Mouse (Mus musculus) thymus, postnatal 36 days (tissue): ENCODE measurements at regions not wholly inside any gene's neighbourhood (a gene's known extent, or its start where the extent isn't known, plus 50 kb on each side); places are given as distances from the start of the nearest gene placed in this dataset.

ENCODE experiments used
- DNase-seq, 2 experiments: peaks; one replicate each; pipeline ENCODE4 v3.0.0; 2022; ENCODE audit warnings: mixed read lengths in 2 of 2

GRCm38 (mm10) chr15:36719241-36719640 lies 288.3 kb downstream of the Zfp706 start:
- DNase-seq: no peak

DNA sequence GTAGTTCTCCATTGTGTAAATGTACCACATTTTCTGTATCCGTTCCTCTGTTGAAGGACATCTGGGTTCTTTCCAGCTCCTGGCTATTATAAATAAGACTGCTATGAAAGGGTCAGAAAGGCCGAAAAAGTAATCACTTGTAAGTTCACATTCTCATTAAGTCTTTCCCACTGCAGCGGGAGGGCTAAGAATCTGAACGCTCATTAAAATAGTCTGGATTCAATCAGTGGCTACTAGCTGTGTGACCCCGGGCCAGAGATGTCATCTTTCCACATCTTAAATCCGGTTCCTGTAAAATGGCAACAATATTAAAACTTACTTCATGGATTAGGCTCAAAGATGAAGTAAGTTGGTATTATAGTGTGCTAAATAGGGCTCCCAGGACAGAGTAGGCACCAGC lies 289.7 kb downstream of the Zfp706 start:
- DNase-seq: no peak

- no peak for DNase-seq
These were observed 290.9 kb downstream of the Zfp706 start for GRCm38 (mm10) chr15:36716686-36717038.

GRCm38 (mm10) chr15:36715745-36716685 lies 291.6 kb downstream of the Zfp706 start:
- DNase-seq: peak; percentile 45 to 60

DNA sequence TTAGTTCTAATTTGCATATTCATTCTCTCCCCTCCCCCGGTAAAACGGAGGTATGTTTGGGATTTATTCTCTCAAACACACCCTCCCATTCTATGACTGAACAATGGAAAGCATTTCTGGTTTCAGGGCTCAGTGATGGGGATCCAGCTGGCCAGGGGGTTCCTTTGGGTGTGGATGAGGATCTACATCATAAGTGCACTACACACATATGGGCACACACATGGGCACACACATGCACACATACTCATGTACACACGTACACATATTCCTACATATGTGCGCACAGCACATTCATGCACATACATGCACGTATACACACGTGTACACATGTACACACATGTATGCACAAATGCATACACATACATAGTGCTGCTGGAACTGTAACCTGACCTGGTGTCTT lies 292.4 kb downstream of the Zfp706 start:
- no peak for DNase-seq

DNA sequence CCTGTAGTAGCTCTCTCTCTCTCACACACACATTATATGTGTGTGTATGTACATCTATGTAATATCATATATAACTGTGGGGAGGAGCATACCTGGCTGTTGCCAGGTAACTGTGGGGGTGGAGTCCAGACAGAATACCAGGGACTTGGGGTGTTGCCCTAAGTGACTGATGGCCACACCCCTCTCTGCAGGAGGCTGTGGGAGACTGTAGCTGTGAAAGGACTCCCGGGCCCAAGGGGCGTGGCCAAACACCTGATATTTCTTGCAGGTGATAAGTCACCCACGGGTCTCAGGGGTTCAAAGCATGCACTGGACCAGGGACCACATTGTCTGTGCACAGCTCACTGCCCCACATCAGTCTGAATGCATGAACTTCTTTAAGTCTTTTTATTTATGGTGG lies 297.8 kb downstream of the Zfp706 start:
- DNase-seq: no peak

GRCm38 (mm10) chr15:36708471-36708870 lies 299.1 kb downstream of the Zfp706 start:
- peak; percentile 83 to 84 for DNase-seq

DNA sequence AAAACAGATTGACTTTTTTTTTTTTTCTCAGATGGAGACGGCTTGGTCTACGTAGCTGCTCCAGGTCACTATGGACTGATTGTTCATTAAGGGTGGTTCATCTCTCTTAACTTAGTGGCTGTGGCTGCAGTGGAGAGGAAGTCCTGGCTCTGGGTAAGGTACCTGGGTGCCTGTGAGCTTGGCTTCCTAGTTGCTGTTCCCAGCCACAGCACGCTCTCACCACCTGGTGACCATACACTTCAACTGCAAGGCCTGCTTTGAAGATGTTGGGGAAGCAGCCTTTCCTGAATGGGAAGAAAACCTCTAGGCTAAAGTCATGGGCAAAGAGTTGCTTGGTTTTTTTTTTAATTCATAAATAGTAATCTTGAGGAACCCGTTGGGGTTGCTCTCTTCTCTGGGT lies 301.6 kb downstream of the Zfp706 start:
- DNase-seq: peak; percentile 69 to 74

- no peak for DNase-seq
These were observed 302.2 kb downstream of the Zfp706 start for GRCm38 (mm10) chr15:36705391-36705790.

- no peak for DNase-seq
These were observed 305.7 kb downstream of the Zfp706 start for GRCm38 (mm10) chr15:36701846-36702245.

DNA sequence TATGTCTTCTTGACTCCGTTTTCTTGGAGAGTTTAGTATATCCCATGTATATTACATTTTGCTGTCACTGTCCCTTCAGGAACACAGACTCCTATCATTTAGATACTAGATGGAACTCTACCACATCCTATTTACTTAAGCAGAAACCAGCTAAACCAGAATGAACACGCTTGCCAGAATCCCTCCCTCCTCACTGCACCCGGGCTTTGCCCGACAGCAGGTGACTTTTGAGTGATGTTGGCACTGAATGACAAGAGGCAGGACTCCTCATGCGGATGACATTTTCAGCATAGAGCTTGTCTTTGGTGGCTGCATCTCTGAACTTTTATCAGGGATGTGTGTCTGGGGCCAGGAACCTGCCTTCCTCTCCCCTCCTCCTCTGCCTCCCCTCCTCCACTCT lies 307.4 kb downstream of the Zfp706 start:
- no peak for DNase-seq

DNA sequence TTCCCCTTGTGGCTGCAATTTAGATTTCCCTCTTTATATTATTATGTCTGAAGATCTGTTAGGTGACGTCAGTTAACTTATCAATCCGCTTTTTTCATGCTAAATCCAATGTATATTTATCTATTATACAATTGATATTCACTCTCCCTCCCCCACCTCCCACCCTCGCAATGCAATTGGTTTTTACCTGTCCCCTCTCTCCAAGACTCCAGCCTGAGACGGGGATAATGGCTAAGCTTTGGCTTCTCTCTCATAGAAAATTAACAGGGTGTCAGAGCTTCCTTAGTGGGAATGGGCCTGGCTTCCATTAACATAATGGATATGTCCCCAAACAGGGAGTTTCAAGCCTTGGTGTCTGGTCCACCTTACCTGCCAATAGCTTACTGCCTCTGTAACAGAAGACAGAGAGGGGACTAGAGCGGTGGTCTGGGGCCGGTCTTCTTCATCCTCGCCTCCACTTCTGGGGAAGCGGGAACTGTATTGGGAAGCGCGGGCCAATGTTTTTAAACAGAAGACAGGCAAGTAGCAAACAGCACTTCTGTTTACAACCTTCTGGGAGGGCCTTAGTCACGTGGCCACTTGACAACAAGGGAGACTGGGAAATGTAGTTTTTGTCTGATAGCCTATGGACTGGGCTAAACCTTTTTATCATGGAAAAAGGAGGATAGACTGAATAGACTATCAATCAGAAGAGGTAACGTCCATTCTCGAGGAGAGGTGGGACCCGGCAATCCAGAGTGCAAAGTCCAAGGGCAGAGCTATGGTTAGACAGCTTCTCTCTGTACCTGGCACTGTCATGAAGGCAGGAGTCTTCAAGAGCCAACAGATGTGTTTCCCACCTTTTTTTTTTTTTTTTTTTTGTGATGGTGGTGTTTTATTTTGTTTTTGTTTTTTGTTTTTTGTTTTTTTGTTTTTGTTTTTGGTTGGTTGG lies 312.1 kb downstream of the Zfp706 start:
- no peak for DNase-seq

DNA sequence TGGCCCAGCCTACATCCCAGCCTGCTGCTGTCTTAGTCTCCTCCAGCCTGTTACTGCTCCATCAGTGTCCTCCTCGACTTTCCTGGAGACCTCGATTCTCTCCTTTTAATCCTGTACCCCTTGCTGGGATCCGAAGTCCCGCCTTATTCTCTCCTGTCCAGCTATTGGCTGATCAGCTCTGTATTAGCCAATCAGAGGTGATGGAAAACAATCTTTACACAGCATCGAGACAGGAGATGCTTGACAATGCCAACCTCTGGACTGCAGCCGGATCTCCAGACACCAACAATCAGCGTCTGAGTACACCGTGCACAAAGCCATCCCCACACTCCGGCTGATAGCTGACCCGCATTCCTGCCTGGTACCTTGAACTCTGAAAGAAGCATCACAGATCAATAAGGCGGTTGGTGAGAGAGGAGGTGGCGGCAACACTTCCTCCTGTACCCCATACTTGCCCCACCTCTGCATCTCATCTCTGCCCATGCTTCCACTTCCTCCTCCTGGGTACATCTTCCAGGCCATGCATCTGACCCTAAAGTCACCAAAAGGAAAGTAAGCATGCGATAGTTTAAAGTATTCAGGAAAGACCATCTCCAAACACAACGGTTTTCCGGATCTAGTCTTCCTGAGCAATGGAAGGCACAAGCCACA lies 316.4 kb downstream of the Zfp706 start:
- DNase-seq: no peak

- DNase-seq: no peak
These were observed 317.7 kb downstream of the Zfp706 start for GRCm38 (mm10) chr15:36689881-36690280.

- DNase-seq: no peak
These were observed 318.3 kb downstream of the Zfp706 start for GRCm38 (mm10) chr15:36689301-36689700.

- peak; percentile 30 to 52 for DNase-seq
These were observed 319.4 kb downstream of the Zfp706 start for GRCm38 (mm10) chr15:36688051-36688754.

GRCm38 (mm10) chr15:36684684-36685083 lies 322.9 kb downstream of the Zfp706 start:
- no peak for DNase-seq

DNA sequence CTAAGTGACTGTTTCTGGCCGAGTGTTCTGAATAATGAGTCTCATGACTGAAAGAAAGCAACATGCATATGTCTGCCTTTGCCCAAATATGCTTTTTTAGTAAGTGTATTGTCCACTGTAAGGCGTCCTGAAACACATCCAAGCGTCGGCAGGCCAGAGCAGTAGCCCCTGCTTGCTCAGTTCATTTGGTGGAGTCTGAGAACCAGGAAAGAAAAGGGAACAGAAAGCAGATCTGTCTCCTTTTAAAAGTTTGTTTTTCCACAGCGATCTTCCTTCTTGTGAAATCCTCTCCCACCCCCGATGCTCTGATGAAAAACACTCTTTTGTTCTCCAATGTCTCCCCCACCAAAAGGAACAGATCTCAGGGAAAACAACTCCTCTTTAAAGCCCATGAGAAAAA lies 324.7 kb downstream of the Zfp706 start:
- DNase-seq: no peak

- no peak for DNase-seq
These were observed 325.4 kb downstream of the Zfp706 start for GRCm38 (mm10) chr15:36682159-36682558.

DNA sequence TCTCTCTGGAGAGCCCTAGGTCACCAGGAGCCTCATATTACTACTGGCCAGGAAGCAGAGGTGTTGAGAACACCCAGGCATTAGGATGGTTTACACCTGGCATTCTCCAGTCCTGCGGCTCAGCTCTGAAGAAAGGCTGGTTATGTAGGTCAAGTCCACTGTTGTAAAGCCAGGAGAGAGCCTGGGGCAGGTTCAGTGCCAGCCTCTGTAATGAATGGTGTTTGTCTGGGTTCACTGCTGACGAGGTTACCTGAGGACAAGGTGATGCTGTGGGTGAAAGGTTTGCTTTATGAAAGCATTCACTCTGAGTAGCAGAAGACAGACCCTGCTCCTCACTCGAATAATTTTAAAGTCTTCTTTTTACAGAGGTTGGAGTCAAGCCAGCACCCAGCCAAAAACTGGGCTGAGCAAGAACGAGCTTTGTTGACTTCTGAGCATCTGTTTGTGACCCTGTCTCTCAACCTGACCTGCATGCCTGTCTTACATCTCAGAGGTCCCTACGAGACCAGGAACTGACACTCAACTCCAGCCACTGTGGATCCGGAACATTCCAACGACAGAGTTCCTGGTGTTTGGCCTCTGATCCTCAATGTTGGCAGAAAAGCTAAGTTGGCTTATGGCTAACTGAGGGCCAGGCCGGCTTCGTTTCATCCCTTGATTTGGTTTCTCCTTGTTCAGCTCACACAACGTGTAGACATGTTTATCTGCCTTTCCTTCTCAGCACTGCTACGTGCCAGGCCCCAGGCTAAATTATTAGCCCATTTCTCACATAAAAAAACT lies 327.0 kb downstream of the Zfp706 start:
- DNase-seq: no peak

DNA sequence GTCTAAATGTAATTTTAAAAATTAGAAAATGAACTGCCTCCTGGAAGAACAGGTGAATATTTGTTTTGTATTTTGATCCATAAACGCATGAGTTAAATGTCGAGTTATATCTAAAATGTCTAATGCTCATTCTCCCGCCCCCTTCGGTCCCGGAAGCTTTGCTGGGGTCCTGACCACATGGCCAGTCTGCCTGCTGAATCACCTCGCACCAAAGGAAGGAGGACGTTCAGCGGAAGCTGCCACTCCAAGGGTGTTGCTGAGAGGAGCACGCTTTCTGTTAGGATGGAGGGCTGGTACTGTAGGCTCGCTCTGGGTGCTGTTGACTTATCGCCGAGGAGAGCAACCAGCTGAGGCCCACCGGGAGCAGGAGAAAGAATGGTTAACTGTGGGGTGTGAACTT lies 328.0 kb downstream of the Zfp706 start:
- peak in 1 of 2 experiments; percentile 13 for DNase-seq

DNA sequence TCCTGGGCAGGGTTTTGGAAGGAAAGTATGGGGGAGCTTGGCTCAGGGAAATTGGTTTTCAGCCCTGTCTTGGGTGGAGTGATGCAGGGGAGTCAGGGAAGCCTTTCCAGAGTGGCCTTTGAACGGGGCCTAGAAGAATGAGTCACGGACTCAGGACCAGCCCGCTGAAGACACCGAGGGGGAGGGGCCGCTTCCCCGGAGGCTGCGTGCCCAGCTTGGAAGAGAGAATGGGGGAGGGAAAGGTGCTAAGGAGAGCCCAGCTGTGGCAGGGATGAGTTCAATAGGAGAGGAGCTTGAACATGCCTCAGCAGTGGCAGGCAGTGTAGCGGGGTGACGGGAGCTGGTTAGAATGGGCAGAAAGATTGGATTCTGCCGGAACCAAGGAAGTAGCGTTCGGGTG lies 337.8 kb downstream of the Zfp706 start:
- no peak for DNase-seq
